Mouse (Mus musculus): Measurements from ENCODE around the gene Enah. TPM values are rescaled to one million over a fixed set of nuclear protein-coding genes. Genes with fewer than 3 reads are reported as not detected.
A peak's percentile ranks its signal among the peaks of the same experiment; 100 is the strongest.

Enah gene
- polyA plus RNA-seq, 1 experiment from 2014 or later: 35.6 TPM

- no peak overlapping the region for H3K27ac ChIP-seq (ENCODE audit: low read length)
- no peaks in the 10 kb centered on the region for H3K36me3 ChIP-seq (ENCODE audit: control insufficient read depth, insufficient read depth)
- H3K27me3 ChIP-seq (replicated peaks; ENCODE audit: control insufficient read depth, insufficient read depth, low read length): no peaks in the 10 kb centered on the region
- 96% methylated on average over 2 of the region's 2 CpGs for WGBS
- peaks cover 20% of the 10 kb centered on the region for H3K4me1 ChIP-seq (replicated peaks; ENCODE audit: control insufficient read depth, insufficient read depth, low read length)
- 0 out of 2 replicates have a peak, but pooled peaks cover 2% of the 10 kb centered on the region for H3K9me3 ChIP-seq (ENCODE audit: control insufficient read depth, low read length)
- H3K4me2 ChIP-seq (ENCODE audit: low read length): no peak overlapping the region
- no peak for ATAC-seq
- no peak overlapping the region for H3K4me3 ChIP-seq (replicated peaks; ENCODE audit: low read length)
- no peak overlapping the region for H3K9ac ChIP-seq (replicated peaks; ENCODE audit: low read depth, low read length)
Observed at GRCm38 (mm10) chr1:181984811-181985210, 35.0 kb downstream of the Enah start.

GRCm38 (mm10) chr1:181980017-181980719, 39.6 kb downstream of the Enah start:
- Histone ChIP-seq H3K4me3 (replicated peaks; ENCODE audit: low read length) (no peak overlapping the region), H3K9me3 (ENCODE audit: control insufficient read depth, low read length) (no peaks in the 10 kb centered on the region), H3K27me3 (replicated peaks; ENCODE audit: control insufficient read depth, insufficient read depth, low read length) (no peaks in the 10 kb centered on the region), H3K36me3 (ENCODE audit: control insufficient read depth, insufficient read depth) (no peaks in the 10 kb centered on the region), H3K4me2 (ENCODE audit: low read length) (peak overlapping the region; percentile 30; the same call in 1 of the 2 replicates), H3K4me1 (replicated peaks; ENCODE audit: control insufficient read depth, insufficient read depth, low read length) (peaks cover 21% of the 10 kb centered on the region), H3K9ac (replicated peaks; ENCODE audit: low read depth, low read length) (no peak overlapping the region), H3K27ac (ENCODE audit: low read length) (peak overlapping the region; percentile 71)
- WGBS: 52% methylated on average over 14 of the region's 14 CpGs
- ATAC-seq: peak; percentile 78

- Histone ChIP-seq H3K27ac (ENCODE audit: low read length) (no peak overlapping the region), H3K4me3 (replicated peaks; ENCODE audit: low read length) (no peak overlapping the region), H3K9me3 (ENCODE audit: control insufficient read depth, low read length) (no peaks in the 10 kb centered on the region), H3K36me3 (ENCODE audit: control insufficient read depth, insufficient read depth) (no peaks in the 10 kb centered on the region), H3K27me3 (replicated peaks; ENCODE audit: control insufficient read depth, insufficient read depth, low read length) (no peaks in the 10 kb centered on the region), H3K4me1 (replicated peaks; ENCODE audit: control insufficient read depth, insufficient read depth, low read length) (peaks cover 16% of the 10 kb centered on the region), H3K4me2 (ENCODE audit: low read length) (no peak overlapping the region), H3K9ac (replicated peaks; ENCODE audit: low read depth, low read length) (no peak overlapping the region)
- ATAC-seq: no peak
- 71% methylated on average over 3 of the region's 3 CpGs for WGBS
Observed at GRCm38 (mm10) chr1:181975510-181975909, 44.3 kb downstream of the Enah start.

GRCm38 (mm10) chr1:181974897-181975296, 44.9 kb downstream of the Enah start:
- H3K27ac ChIP-seq (ENCODE audit: low read length): no peak overlapping the region
- no peak for ATAC-seq
- no peak overlapping the region for H3K9ac ChIP-seq (replicated peaks; ENCODE audit: low read depth, low read length)
- no peaks in the 10 kb centered on the region for H3K27me3 ChIP-seq (replicated peaks; ENCODE audit: control insufficient read depth, insufficient read depth, low read length)
- H3K4me2 ChIP-seq (ENCODE audit: low read length): no peak overlapping the region
- H3K4me3 ChIP-seq (replicated peaks; ENCODE audit: low read length): no peak overlapping the region
- peaks cover 14% of the 10 kb centered on the region for H3K4me1 ChIP-seq (replicated peaks; ENCODE audit: control insufficient read depth, insufficient read depth, low read length)
- no peaks in the 10 kb centered on the region for H3K9me3 ChIP-seq (ENCODE audit: control insufficient read depth, low read length)
- no peaks in the 10 kb centered on the region for H3K36me3 ChIP-seq (ENCODE audit: control insufficient read depth, insufficient read depth)

GRCm38 (mm10) chr1:181965277-181965676, 54.5 kb downstream of the Enah start:
- Histone ChIP-seq H3K27me3 (replicated peaks; ENCODE audit: control insufficient read depth, insufficient read depth, low read length) (no peaks in the 10 kb centered on the region), H3K9ac (replicated peaks; ENCODE audit: low read depth, low read length) (no peak overlapping the region), H3K4me2 (ENCODE audit: low read length) (no peak overlapping the region), H3K27ac (ENCODE audit: low read length) (no peak overlapping the region), H3K4me1 (replicated peaks; ENCODE audit: control insufficient read depth, insufficient read depth, low read length) (no peaks in the 10 kb centered on the region), H3K9me3 (ENCODE audit: control insufficient read depth, low read length) (no peaks in the 10 kb centered on the region), H3K4me3 (replicated peaks; ENCODE audit: low read length) (no peak overlapping the region), H3K36me3 (ENCODE audit: control insufficient read depth, insufficient read depth) (no peaks in the 10 kb centered on the region; the same call in 1 of the 2 replicates)
- 95% methylated on average over 1 of the region's 1 CpGs for WGBS
- no peak for ATAC-seq

- Histone ChIP-seq H3K36me3 (ENCODE audit: control insufficient read depth, insufficient read depth) (no peaks in the 10 kb centered on the region; the same call in 1 of the 2 replicates), H3K9me3 (ENCODE audit: control insufficient read depth, low read length) (no peaks in the 10 kb centered on the region), H3K4me2 (ENCODE audit: low read length) (no peak overlapping the region), H3K27me3 (replicated peaks; ENCODE audit: control insufficient read depth, insufficient read depth, low read length) (no peaks in the 10 kb centered on the region), H3K9ac (replicated peaks; ENCODE audit: low read depth, low read length) (no peak overlapping the region), H3K4me1 (replicated peaks; ENCODE audit: control insufficient read depth, insufficient read depth, low read length) (no peaks in the 10 kb centered on the region), H3K27ac (ENCODE audit: low read length) (no peak overlapping the region), H3K4me3 (replicated peaks; ENCODE audit: low read length) (no peak overlapping the region)
- 86% methylated on average over 3 of the region's 3 CpGs for WGBS
- no peak for ATAC-seq
Observed at GRCm38 (mm10) chr1:181963827-181964226, 56.0 kb downstream of the Enah start.

GRCm38 (mm10) chr1:181963351-181963750, 56.4 kb downstream of the Enah start:
- H3K27ac ChIP-seq (ENCODE audit: low read length): no peak overlapping the region
- 89% methylated on average over 4 of the region's 4 CpGs for WGBS
- no peaks in the 10 kb centered on the region for H3K27me3 ChIP-seq (replicated peaks; ENCODE audit: control insufficient read depth, insufficient read depth, low read length)
- H3K4me1 ChIP-seq (replicated peaks; ENCODE audit: control insufficient read depth, insufficient read depth, low read length): no peaks in the 10 kb centered on the region
- ATAC-seq: no peak
- no peak overlapping the region for H3K4me2 ChIP-seq (ENCODE audit: low read length)
- no peak overlapping the region for H3K4me3 ChIP-seq (replicated peaks; ENCODE audit: low read length)
- H3K36me3 ChIP-seq (ENCODE audit: control insufficient read depth, insufficient read depth): no peaks in the 10 kb centered on the region; the same call in 1 of the 2 replicates
- H3K9me3 ChIP-seq (ENCODE audit: control insufficient read depth, low read length): no peaks in the 10 kb centered on the region
- H3K9ac ChIP-seq (replicated peaks; ENCODE audit: low read depth, low read length): no peak overlapping the region

- Histone ChIP-seq H3K27me3 (replicated peaks; ENCODE audit: control insufficient read depth, insufficient read depth, low read length) (no peaks in the 10 kb centered on the region), H3K9ac (replicated peaks; ENCODE audit: low read depth, low read length) (no peak overlapping the region), H3K4me3 (replicated peaks; ENCODE audit: low read length) (no peak overlapping the region), H3K4me1 (replicated peaks; ENCODE audit: control insufficient read depth, insufficient read depth, low read length) (no peaks in the 10 kb centered on the region), H3K36me3 (ENCODE audit: control insufficient read depth, insufficient read depth) (no peaks in the 10 kb centered on the region; the same call in 1 of the 2 replicates), H3K4me2 (ENCODE audit: low read length) (no peak overlapping the region), H3K27ac (ENCODE audit: low read length) (no peak overlapping the region), H3K9me3 (ENCODE audit: control insufficient read depth, low read length) (no peaks in the 10 kb centered on the region)
- WGBS: 94% methylated on average over 3 of the region's 3 CpGs
- no peak for ATAC-seq
Observed at GRCm38 (mm10) chr1:181960383-181960782, 59.4 kb downstream of the Enah start.

GRCm38 (mm10) chr1:181958392-181958791, 61.4 kb downstream of the Enah start:
- no peaks in the 10 kb centered on the region for H3K27me3 ChIP-seq (replicated peaks; ENCODE audit: control insufficient read depth, insufficient read depth, low read length)
- no peak overlapping the region for H3K27ac ChIP-seq (ENCODE audit: low read length)
- H3K36me3 ChIP-seq (ENCODE audit: control insufficient read depth, insufficient read depth): no peaks in the 10 kb centered on the region; the same call in 1 of the 2 replicates
- WGBS: 86% methylated on average over 1 of the region's 1 CpGs
- no peak overlapping the region for H3K4me2 ChIP-seq (ENCODE audit: low read length)
- H3K4me3 ChIP-seq (replicated peaks; ENCODE audit: low read length): no peak overlapping the region
- ATAC-seq: no peak
- 0 out of 2 replicates have a peak, but pooled peaks cover 2% of the 10 kb centered on the region for H3K4me1 ChIP-seq (replicated peaks; ENCODE audit: control insufficient read depth, insufficient read depth, low read length)
- no peak overlapping the region for H3K9ac ChIP-seq (replicated peaks; ENCODE audit: low read depth, low read length)
- H3K9me3 ChIP-seq (ENCODE audit: control insufficient read depth, low read length): no peaks in the 10 kb centered on the region

Data from forebrain, embryonic 16.5 days (tissue).